Mouse (Mus musculus): ENCODE results near the gene Hnrnpa3.

- TF ChIP-seq EP300 (IDR thresholded peaks at IDR 0.05; ENCODE audit: low read depth) = no peak
- TF ChIP-seq CTCF (IDR thresholded peaks at IDR 0.05; ENCODE audit: low read depth) = no peak
Measured at GRCm38 (mm10) chr2:75625086-75625485, 34.0 kb upstream of the Hnrnpa3 start.

All from heart, postnatal 0 days (tissue).